Mouse (Mus musculus): Measurements from ENCODE around the gene Isg20. TPM values are rescaled to one million over a fixed set of nuclear protein-coding genes. Genes with fewer than 3 reads are reported as not detected.
A peak's percentile ranks its signal among the peaks of the same experiment; 100 is the strongest.

The Isg20 gene
- total and polyA plus RNA-seq, 3 experiments, result 5.7 to 12.1 (median 6.9) TPM

- DNase-seq, result no peak
Observed at GRCm38 (mm10) chr7:78903174-78903870, 9.9 kb upstream of the Isg20 start.

DNA sequence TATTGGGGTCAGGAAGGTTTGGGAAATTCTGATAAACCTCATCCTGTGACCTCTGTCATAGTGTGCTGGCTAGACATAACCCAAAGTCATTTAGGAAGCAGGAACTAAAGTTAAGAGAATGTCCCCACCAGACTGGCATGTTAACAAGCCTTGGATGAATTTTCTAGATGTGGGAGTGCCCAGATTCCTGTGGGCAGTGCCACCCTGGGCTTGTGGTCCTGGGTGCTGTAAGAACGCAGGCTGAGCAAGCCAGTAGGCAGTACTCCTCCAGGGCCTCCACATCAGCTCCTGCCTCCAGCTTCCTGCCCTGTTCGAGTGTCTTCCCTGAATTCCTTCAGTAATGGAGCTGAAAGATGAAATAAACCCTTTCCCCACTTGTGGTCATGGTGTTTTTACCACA, 9.0 kb upstream of the Isg20 start:
- DNase-seq, result no peak

DNA sequence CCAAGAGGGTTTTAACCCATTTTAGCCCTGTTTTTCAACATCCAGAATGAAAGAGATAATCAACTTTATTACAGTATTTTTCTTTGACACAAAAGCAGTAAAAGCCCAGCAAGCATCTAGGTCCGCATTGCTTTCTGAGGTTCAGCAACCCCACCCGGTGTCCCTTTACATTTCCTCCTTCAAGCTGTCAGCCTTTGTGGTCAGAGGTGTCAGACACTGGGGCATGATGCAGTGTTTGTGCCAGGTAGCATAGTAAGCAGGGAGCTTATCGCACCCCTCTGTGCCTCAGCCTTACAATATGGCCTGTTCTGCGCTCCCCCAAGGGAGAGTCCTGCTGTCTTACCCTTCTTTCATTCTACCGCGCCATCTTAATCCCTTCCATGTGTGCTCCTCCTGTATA, 4.2 kb upstream of the Isg20 start:
- no peak for DNase-seq

- no peak for DNase-seq
Observed at GRCm38 (mm10) chr7:78910336-78911098, 2.7 kb upstream of the Isg20 start.

DNA sequence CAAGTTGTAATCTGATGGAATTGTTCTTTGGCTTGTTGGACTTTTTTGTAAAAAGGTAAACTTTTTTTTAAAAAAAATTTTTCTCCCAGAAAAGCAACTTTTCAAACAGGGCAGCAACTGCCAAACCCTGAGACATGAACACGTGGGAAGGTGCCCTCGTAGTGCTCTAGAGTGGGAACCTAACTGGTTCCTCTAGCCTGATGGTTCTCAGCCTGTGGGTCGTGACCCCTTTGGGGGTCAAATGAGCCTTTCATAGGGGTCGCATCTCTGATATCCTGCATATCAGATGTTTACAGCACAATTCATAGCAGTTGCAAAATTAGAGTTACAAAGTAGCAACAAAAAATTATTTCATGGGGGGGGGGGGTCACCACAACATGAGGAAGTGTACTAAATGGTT, 2.0 kb upstream of the Isg20 start:
- DNase-seq, result no peak

GRCm38 (mm10) chr7:78912253-78912973, 811 bp upstream of the Isg20 start:
- DNase-seq, result no peak

- peak; percentile 87 for DNase-seq
Observed at GRCm38 (mm10) chr7:78913649-78914544, 673 bp downstream of the Isg20 start.

DNA sequence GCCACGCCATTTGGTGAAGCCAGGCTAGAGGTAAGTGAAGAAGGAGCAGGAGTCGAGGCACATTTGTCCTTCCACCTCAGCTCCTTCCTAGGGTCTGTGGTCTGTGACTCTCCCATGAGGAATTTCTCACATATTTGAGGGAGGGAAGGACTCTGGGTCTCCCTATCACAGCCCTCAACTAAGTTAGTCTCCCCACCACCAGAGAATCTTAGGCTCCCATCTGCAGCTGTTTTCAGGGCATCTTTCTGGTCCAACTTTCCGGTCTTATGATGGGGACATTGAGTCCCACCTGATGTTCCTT, 1.3 kb downstream of the Isg20 start:
- no peak for DNase-seq

DNA sequence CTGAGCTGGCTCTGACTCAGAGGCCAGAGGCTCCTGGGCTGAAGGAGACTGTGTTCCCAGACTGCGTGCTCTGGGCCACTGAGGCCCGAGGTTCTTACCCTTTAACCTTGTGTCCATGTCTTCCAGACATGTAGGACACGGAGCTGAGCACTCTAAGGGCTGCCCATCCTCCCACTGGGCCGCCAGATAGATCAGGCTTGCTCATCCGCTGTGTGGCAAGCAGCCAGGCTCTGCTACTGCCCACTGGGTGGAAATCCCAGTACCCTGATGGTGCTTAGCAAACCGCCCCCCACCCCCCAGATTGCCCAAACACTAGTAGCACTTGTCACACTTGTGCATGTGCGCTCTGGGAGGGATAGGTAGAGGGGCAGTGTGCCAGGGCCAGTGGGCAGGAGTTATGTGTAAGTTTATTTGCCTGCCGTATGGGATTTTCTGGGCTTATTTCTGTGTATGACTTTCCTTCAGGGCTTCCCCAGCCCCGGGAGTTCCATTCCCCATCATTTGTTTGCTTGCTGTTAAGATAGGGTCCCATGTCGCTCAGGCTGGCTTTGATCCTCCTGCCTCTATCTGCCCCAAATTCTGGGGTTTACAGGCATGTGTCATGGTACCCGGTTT, 1.8 kb downstream of the Isg20 start:
- no peak for DNase-seq

DNA sequence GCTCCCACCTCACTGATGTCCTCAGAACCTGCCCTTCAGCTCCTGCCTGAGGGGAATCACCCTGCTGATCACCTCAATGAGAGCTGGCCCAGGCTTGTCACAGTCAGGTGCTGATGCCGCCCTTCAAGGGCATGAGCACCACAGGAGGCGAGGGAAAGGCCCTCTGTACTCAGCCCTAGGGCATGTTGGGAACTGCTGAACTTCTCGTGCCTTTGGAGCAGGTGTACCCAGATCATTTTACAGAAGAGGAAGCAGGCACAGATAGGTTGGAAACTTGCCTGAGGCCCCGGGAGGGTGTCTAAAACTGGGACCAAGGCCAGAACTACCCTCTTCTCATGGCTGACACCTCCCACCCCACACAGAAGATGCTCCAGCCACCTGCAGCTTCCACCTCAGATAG, 5.5 kb downstream of the Isg20 start:
- no peak for DNase-seq

DNA sequence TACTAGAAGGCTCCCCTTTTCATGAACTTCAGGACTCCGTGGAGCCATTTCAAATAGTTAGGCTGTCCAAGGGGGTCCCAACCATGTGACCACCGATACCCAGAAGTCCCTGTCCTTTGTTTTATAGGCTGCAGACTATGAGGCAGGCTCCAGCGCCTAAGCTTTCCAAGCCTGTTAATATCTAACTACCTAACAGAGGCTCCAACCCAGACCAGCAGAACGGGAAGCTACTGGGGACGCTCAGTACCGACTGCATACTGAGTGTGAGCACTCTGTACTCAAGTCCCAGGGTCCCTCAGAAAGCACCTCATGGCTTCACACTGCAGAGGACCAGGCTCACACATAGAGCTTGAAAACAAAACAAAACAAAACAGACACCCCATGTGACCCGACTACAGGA, 9.3 kb downstream of the Isg20 start:
- no peak for DNase-seq

DNA sequence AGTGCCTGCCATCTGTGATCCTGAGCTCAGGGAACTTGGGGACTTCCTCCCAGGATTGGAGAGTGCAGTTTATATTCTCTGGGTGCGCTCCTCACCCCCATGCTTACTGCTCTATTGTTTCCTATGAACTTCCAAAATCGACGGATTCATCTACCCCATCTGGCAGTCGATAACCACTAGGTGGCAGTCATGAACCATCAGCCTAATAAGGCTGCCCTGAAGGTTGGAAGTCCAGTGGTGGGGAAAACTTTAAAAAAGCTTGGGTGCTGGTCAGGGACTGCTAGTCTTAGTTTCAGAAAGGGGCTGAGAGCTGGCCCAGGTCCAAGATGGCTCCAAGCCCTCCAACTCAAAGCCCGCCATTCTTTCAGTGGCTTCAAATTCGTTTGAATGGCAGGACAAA, 11.1 kb downstream of the Isg20 start:
- peak; percentile 64 for DNase-seq

GRCm38 (mm10) chr7:78924796-78925195, 11.6 kb downstream of the Isg20 start:
- DNase-seq, result no peak

GRCm38 (mm10) chr7:78925680-78926079, 12.5 kb downstream of the Isg20 start:
- no peak for DNase-seq

- no peak for DNase-seq
Observed at GRCm38 (mm10) chr7:78926156-78926555, 12.9 kb downstream of the Isg20 start.

- no peak for DNase-seq
Observed at GRCm38 (mm10) chr7:78927266-78927665, 14.0 kb downstream of the Isg20 start.

DNA sequence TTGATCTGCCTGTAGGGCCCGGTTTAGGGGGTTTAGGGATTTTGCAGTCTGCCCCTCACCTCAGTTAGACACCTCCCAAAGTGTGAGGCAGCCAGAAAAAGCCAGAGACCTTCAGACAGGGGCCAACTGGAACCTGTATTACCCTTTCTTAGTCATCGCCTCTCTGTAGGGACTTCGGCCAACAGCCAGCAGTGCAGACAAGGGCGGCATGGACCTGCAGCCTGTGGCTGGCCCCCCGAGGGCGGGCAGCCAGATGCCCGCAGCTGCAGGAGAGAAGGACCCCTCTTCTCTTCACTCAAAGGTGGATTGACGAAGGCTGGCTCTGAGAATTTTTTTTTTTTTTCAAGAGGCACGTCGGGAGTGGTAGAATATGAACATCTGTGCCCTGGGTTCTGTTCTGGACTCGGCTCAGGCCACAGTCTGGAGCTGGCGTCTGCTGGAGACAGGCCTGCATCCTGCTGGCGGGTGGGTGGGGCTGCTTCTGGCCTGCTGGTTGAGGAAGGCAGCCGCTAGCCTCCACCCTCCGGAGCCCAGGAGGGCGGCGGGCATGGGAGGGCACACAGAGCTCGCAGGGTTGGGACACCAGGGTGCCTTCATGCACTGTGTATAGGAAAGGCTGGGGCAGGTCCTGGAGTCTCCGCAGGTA, 25.9 kb downstream of the Isg20 start:
- DNase-seq, result no peak

DNA sequence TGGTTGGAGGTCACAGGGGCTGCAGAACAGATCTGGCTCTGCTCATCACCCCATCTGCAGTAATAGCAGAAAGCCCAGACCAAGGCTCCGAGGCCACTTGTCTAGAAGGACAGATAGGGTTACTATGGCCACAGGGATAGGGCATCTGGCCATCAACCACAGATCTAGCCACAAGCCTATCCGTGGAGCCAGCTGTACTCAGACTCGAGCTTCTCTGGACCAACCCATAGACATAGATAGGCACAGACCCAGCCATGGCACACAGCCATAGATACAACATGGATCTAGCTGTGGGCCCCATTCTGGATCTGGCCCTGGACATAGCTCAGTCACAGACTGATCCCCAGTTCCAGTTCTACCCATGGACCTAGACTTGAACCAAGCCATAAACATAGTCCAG, 27.7 kb downstream of the Isg20 start:
- no peak for DNase-seq

DNA sequence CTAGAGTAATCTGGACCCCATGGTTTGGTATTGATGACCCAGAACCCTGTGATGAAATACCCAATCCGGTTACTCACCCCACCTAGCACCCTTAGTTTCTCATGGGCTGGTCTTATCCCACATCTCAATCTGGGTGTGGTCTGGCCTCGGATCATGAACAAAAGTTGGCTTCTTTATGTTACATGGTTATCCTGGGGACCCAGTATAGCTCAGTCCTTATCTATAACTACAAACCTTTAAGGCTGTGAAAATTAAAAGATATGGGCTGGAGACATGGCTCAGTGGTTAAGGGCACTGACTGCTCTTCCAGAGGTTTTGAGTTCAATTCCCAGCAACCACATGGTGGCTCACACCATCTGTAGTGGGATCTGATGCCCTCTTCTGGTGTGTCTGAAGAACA, 29.3 kb downstream of the Isg20 start:
- no peak for DNase-seq

DNA sequence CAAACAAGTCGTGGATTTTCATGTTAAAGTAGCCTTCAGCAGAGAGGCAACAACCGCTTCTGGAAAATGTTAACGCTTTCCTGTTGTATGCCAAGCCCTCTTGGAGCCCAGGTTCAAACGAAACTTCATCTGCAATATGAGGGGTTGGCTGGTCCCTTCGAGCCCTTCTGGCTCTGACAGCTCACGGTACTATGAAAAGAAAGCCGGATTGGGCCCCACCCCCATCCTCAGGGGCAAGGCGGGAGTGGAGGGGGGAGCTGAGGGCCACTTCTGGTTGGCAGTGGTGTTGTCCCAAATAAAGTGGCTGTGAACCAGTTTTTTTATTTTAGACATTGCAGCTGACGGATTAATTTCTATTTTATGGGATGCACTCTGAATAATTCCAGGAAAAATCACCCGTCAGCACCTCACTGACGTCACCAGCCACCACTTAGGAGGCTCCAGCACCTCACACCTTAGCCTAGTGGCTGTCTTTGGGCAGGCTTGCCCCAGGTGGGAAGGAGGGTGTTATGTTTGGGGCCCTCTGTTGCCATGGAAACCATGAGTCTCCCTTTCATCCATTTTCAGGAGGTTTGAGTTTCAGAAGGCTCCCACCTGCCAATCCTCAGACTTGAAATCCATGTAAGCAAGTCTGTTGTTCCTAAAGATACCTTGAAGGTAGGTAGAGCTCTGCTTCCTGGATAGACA, 40.8 kb downstream of the Isg20 start:
- DNase-seq, result no peak

DNA sequence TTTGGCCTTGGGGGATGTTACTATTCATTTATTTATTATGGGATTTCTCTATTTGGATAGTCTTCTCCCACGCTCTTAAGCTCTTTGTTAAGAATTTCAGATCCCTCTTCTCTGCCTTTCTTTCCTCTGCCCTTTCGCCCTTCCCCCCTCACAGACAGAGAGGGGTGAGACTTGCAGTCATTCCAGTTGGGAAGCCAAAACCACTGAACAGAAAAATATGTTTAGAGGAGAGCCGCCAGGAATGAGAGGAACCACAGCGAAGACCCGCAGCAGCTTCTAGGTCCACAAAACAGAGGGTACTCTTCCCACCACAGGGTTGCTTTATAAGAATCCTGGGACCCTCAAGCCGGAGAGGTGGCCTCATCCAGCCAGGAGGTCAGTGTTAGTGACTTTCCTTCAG, 41.4 kb downstream of the Isg20 start:
- DNase-seq, result no peak
